Mouse (Mus musculus) kidney, adult 2 months (tissue): ENCODE data around the gene Dnajc22.

ENCODE experiments used
- CTCF ChIP-seq: fragments of 200-500 bp; conservative IDR thresholded peaks from 2 replicates; pipeline ENCODE4 v1.5.1; 2011; ENCODE audit warnings: low read depth, mild to moderate bottlenecking, control low read depth, low read length, moderate library complexity, mixed read lengths; ENCODE audit not compliant: insufficient read depth, insufficient read length
- POLR2A ChIP-seq: fragments of 200-500 bp; IDR thresholded peaks from one replicate; pipeline ENCODE4 v1.6.1; 2011; ENCODE audit warnings: low read depth, low read length, control low read depth

DNA sequence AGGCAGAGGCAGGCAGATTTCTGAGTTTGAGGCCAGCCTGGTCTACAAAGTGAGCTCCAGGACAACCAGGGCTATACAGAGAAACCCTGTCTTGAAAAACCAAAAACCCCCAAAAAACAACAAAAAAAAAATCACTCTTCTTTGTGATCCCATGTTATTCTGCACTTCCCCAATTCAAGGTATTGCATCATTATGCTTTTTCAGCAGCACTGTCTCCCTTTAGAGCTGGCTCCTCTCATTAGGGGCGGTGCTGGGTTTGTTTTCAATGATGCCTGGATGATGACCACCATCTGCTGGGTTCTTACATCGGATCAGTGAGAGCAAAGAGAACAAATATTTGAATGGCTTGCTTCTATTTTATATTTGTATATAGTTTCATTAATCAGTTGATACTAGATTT, 29.7 kb downstream of the Dnajc22 start:
- TF ChIP-seq CTCF (no peak), POLR2A (no peak)
